Mouse (Mus musculus) right cerebral cortex, postnatal 25 days (tissue): ENCODE results near the gene Mdm2.

ENCODE experiments used
- DNase-seq: peaks from one replicate; pipeline ENCODE4 v3.0.0; 2022

Gene Mdm2

GRCm38 (mm10) chr10:117695027-117695426, 15.5 kb downstream of the Mdm2 start:
- DNase-seq: no peak

GRCm38 (mm10) chr10:117694255-117694953, 16.2 kb downstream of the Mdm2 start:
- DNase-seq: no peak

GRCm38 (mm10) chr10:117692953-117693352, 17.6 kb downstream of the Mdm2 start:
- no peak for DNase-seq

- DNase-seq: no peak
Observed at GRCm38 (mm10) chr10:117692173-117692572, 18.4 kb downstream of the Mdm2 start.

GRCm38 (mm10) chr10:117691389-117691968, 19.1 kb downstream of the Mdm2 start:
- no peak for DNase-seq

- DNase-seq: no peak
Observed at GRCm38 (mm10) chr10:117690770-117691296, 19.7 kb downstream of the Mdm2 start.

- DNase-seq: no peak
Observed at GRCm38 (mm10) chr10:117690101-117690352, 20.5 kb downstream of the Mdm2 start.

GRCm38 (mm10) chr10:117689297-117690100, 21.1 kb downstream of the Mdm2 start:
- DNase-seq: no peak

GRCm38 (mm10) chr10:117688204-117689151, 22.1 kb downstream of the Mdm2 start:
- DNase-seq: no peak

GRCm38 (mm10) chr10:117687577-117687976, 23.0 kb downstream of the Mdm2 start:
- no peak for DNase-seq

- no peak for DNase-seq
Observed at GRCm38 (mm10) chr10:117687018-117687417, 23.5 kb downstream of the Mdm2 start.

GRCm38 (mm10) chr10:117685849-117686591, 24.5 kb downstream of the Mdm2 start:
- DNase-seq: no peak

- DNase-seq: no peak
Observed at GRCm38 (mm10) chr10:117685171-117685848, 25.2 kb downstream of the Mdm2 start.

- DNase-seq: no peak
Observed at GRCm38 (mm10) chr10:117684298-117685170, 26.0 kb downstream of the Mdm2 start.

GRCm38 (mm10) chr10:117683734-117684037, 26.9 kb downstream of the Mdm2 start:
- DNase-seq: no peak

GRCm38 (mm10) chr10:117682858-117683733, 27.5 kb downstream of the Mdm2 start:
- DNase-seq: no peak

GRCm38 (mm10) chr10:117681999-117682857, 28.3 kb downstream of the Mdm2 start:
- DNase-seq: no peak

- no peak for DNase-seq
Observed at GRCm38 (mm10) chr10:117681543-117681942, 29.0 kb downstream of the Mdm2 start.
